Mouse (Mus musculus) testis, adult 10 weeks (tissue): ENCODE measurements around the gene Fam185a. TPM values are rescaled to one million over a fixed set of nuclear protein-coding genes. Genes with fewer than 3 reads are reported as not detected.

Experiments
- polyA plus RNA-seq: library from polyadenylated mRNA; stranded (reverse); fragments of 350-450 nt; fragmentation: Illumina TruSeq; extraction: RNeasy Lipid Tissue Mini Kit (QIAGEN cat#74804); gene quantifications from one replicate; pipeline ENCODE4 v1.2.3, GENCODE M21; 2014; ENCODE audit warnings: low read depth, low replicate concordance

Fam185a gene
- 23.9 TPM for polyA plus RNA-seq

GRCm38 (mm10) chr5:21424614-21425602 lies at the start of gene Fam185a, which contains the start of gene Ccdc146:
Gene Fam185a, plus strand, starts transcription at chr5:21424958.
Gene Ccdc146, minus strand, starts transcription at chr5:21424677.

Other genes with a start within 250 kb of the Fam185a start
- 5.8 TPM for gene Gsap, start 238.7 kb upstream of the Fam185a start, polyA plus RNA-seq
- gene Fgl2, start 52.3 kb upstream of the Fam185a start, polyA plus RNA-seq: 50.4 TPM
- 81.0 TPM for gene Ccdc146, start 281 bp upstream of the Fam185a start, polyA plus RNA-seq
- 2.0 TPM for gene Lrrc17, start 118.6 kb downstream of the Fam185a start, polyA plus RNA-seq
- 264 TPM for gene Fbxl13, start 220.7 kb downstream of the Fam185a start, polyA plus RNA-seq
- gene Armc10, start 220.9 kb downstream of the Fam185a start, polyA plus RNA-seq: 15.8 TPM